Mouse (Mus musculus) embryonic facial prominence, embryonic 10.5 days (tissue): ENCODE measurements around the gene Itga5. TPM values are rescaled to one million over a fixed set of nuclear protein-coding genes. Genes with fewer than 3 reads are reported as not detected.

Source experiments
- DNase-seq: peaks from one replicate; pipeline ENCODE4 v3.0.0-alpha.2; 2017; ENCODE audit warnings: low spot score
- H3K27ac ChIP-seq: fragments of 300-500 bp; sonication (generic); replicated peaks from 2 replicates; pipeline ENCODE4 v1.5.1; 2016; ENCODE audit warnings: mild to moderate bottlenecking
- H3K27me3 ChIP-seq: fragments of 300-500 bp; sonication (generic); replicated peaks from 2 replicates; pipeline ENCODE4 v1.6.1; 2016; ENCODE audit warnings: low read depth, mild to moderate bottlenecking; ENCODE audit not compliant: poor library complexity, severe bottlenecking
- H3K36me3 ChIP-seq: fragments of 300-500 bp; sonication (generic); replicated peaks from 2 replicates; pipeline ENCODE4 v1.6.1; 2016; ENCODE audit warnings: mild to moderate bottlenecking, moderate library complexity
- H3K4me1 ChIP-seq: fragments of 300-500 bp; sonication (generic); 2 replicates; pipeline ENCODE4 v1.6.1; 2016
- H3K4me3 ChIP-seq: fragments of 300-500 bp; sonication (generic); 2 replicates; pipeline ENCODE4 v1.5.1; 2016; ENCODE audit warnings: mild to moderate bottlenecking, moderate library complexity
- H3K9me3 ChIP-seq: fragments of 300-500 bp; sonication (generic); 2 replicates; pipeline ENCODE4 v1.6.1; 2016; ENCODE audit warnings: mild to moderate bottlenecking
- WGBS: fragments of 180-500 bp; shearing (Covaris S2); methylation state at CpG from one replicate; pipeline ENCODE4 v1.1.7; 2016; 5-methylcytosine and 5-hydroxymethylcytosine counted together
- polyA plus RNA-seq: library from polyadenylated mRNA; unstranded; fragments of >200 nt; fragmentation: Nextera tagmentation; extraction: Ambion mirVana; gene quantifications from 2 replicates; pipeline ENCODE4 v1.2.1, GENCODE M21; 2016

Itga5 gene
- polyA plus RNA-seq, 1 experiment from 2014 or later: 29.7 TPM

DNA sequence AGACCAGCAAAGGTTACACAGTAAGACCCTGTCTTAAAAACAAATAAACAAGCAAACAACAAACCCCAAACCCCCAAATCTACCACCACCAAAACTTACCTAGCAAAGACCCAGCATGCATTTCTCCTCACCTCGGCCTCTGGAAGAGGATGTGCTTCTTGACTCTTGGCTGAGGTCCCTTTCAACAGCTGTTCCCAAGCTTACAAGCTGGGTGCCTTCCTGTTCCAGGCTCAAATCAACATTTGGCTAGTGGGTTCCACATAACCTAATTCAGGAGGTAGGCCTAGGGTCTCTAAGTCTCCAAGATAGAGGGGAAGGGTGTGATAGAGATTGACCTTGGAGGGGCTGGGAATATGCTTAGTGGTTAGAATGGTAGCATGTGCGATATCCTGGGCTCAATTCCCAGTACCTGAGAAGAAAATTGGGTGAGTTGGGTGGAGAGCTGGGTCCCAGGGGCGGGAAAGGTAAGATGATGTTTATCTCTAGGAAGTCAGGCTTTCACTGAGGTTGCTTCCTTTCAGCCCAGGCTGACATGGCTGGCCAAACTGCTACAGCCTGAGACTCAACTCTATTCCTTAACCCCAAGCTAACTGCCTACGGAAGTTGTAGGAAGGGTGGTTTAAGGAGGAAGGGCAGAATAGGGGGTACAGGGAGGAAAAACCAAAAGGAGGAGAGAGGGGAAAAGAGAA is 8.7 kb upstream of the Itga5 start:
- Histone ChIP-seq H3K27me3 (no peaks in the 10 kb centered on the region), H3K4me1 (peaks cover 36% of the 10 kb centered on the region), H3K36me3 (no peaks in the 10 kb centered on the region), H3K9me3 (no peaks in the 10 kb centered on the region), H3K4me3 (no peak overlapping the region), H3K27ac (no peak overlapping the region)
- 84% methylated on average over 4 of the region's 4 CpGs for WGBS
- no peak for DNase-seq

DNA sequence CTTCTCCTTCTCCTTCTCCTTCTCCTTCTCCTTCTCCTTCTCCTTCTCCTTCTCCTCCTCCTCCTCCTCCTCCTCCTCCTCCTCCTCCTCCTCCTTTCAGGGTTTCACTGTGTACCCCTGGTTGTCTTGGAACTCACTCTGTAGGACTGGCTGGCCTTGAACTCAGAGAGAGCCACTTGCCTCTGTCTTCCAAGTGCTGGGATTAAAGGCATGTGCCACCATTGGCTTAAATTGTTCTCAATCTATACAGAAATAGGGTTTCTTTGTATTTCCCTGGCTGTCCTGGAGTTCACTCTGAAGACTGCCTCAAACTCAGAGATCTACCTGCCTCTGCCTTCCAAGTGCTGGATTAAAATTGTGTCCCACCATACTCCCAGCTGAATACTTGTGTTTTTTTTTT is 5.9 kb upstream of the Itga5 start:
- H3K36me3 ChIP-seq: no peaks in the 10 kb centered on the region
- H3K27ac ChIP-seq: no peak overlapping the region
- no peaks in the 10 kb centered on the region for H3K9me3 ChIP-seq
- peaks cover 34% of the 10 kb centered on the region for H3K4me1 ChIP-seq
- no peaks in the 10 kb centered on the region for H3K27me3 ChIP-seq
- H3K4me3 ChIP-seq: no peak overlapping the region
- DNase-seq: no peak

DNA sequence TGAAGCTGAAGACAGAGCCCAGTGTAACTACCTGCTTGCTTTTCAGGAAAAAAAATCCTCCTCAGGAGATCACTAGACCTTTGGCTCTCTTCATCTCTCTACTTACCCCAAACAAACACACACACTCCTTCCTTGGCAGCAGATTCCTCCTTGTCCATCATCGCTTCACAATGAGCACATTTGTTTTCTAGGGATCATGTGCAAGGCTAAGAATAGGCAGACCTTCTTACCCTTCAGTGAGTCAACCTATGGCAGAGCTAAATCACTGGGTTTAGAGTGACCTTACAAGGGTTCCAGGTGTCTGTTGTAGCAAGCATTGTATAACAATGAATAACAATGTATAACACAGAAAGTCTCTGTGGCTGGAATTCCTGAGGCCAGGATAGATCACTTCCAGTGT is 5.2 kb upstream of the Itga5 start:
- 73% methylated on average over 1 of the region's 1 CpGs for WGBS
- H3K4me1 ChIP-seq: peaks cover 36% of the 10 kb centered on the region
- no peaks in the 10 kb centered on the region for H3K27me3 ChIP-seq
- no peak overlapping the region for H3K4me3 ChIP-seq
- DNase-seq: no peak
- no peaks in the 10 kb centered on the region for H3K9me3 ChIP-seq
- no peak overlapping the region for H3K27ac ChIP-seq
- H3K36me3 ChIP-seq: no peaks in the 10 kb centered on the region

DNA sequence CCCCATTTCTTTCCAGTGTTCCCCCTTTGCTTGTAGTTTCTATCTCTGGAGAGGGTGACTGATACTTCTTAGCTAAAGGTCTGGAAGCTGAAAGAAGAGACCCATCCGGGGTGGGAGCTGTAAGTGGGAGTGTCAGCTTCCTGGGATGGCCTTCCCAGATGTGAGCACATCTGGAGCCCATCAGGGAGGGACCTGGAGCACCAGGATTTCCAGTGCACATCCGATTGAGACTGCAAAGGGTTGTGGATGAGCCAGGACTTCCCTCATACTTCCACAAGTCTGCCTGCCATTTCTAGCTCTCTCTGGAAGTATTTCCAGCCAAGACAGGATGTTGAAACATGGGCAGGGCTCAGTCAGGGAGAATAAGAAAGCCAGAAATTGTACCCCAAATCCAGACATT is 4.6 kb upstream of the Itga5 start:
- peak; percentile 38 for DNase-seq
- H3K27me3 ChIP-seq: no peaks in the 10 kb centered on the region
- H3K36me3 ChIP-seq: no peaks in the 10 kb centered on the region
- H3K27ac ChIP-seq: 0 out of 2 replicates have a peak overlapping the region, but pooled peaks have one; percentile 19
- no peaks in the 10 kb centered on the region for H3K9me3 ChIP-seq
- 30% methylated on average over 2 of the region's 2 CpGs for WGBS
- no peak overlapping the region for H3K4me3 ChIP-seq
- H3K4me1 ChIP-seq: peaks cover 38% of the 10 kb centered on the region

DNA sequence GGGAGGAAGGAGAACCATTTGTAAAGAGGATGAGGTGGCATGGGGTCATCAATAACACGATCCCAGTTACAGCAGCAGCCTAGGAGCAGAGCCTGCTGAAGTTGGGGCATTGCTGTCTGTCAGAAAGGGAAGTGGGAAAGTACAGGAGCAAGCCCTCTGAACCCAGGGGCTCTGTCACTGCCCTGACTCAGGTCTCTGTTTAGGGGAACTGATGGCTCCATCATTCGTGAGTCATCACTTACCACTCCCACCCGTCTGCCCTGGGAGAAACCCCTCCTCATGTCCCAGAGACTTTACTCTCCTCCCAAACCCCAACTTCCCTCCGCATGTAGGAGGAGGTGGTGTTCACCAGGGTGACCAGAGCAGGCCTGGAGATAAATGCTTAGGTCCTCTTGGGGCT is 3.9 kb upstream of the Itga5 start:
- Histone ChIP-seq H3K4me3 (no peak overlapping the region), H3K9me3 (no peaks in the 10 kb centered on the region)
- DNase-seq: no peak

DNA sequence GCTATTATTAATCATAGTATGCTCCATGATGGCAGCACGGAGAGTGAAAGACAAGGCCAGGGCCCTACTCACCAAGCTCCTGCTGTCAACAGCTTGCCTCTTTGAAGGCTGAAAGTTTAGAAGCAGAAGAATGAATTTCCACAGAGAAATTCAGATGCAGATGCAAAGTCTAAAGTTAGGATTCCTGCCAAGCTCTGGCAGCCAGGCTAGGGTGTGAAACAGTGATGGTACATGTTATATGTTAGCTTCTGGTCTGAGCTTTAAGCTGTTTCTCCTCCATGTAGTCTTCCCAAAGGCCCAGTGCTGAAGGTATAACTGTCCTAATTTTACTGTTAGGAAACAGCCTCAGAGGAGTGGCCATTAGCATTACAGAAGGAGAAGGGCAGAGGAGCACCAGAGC is 2.6 kb upstream of the Itga5 start:
- Histone ChIP-seq H3K4me3 (no peak overlapping the region), H3K27me3 (no peaks in the 10 kb centered on the region), H3K4me1 (peaks cover 56% of the 10 kb centered on the region), H3K27ac (no peak overlapping the region), H3K36me3 (no peaks in the 10 kb centered on the region), H3K9me3 (no peaks in the 10 kb centered on the region)
- DNase-seq: no peak
- WGBS: 86% methylated on average over 1 of the region's 1 CpGs

More for the DNA sequence above, 3.9 kb upstream of the Itga5 start:
- Histone ChIP-seq H3K27ac (no peak overlapping the region), H3K27me3 (no peaks in the 10 kb centered on the region), H3K4me1 (peaks cover 42% of the 10 kb centered on the region), H3K36me3 (no peaks in the 10 kb centered on the region)
- WGBS: 57% methylated on average over 4 of the region's 4 CpGs

DNA sequence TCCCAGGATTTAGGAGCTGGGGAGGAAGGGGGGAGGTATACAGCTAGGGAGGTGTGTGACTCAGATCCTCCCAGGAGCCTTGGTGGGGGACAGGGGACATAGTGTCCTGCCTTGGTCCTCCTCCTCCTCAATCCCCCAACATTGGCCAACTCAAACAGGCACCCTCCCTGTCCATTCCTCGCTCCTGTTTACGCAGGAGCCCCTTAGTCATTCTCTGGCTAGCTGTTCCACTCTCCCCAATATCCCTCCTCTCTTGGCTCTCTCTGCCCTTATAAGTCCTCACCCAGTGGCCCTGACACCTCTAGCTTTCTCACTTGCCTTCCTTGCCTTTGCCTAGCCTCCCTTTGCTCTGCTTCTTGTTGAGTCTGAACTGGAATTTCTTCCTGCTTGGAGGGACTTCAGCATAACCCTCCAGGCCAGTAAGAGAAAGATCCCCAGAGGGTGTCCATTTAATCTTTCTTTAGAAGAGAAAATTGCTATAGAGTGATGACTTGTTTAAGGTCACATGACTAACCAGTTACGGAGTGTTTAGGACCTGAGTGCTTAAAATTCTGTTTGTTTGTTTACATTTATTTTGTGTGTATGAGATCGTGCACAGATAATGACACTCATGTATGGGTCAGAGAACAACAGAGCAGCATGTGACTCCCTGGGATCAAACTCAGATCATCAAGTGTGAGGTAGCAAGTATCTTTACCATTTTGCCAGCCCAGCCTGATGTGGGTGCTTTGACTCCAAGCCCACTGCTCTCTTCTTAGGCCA is 1.8 kb upstream of the Itga5 start:
- DNase-seq: no peak
- Histone ChIP-seq H3K4me1 (peaks cover 57% of the 10 kb centered on the region), H3K9me3 (no peaks in the 10 kb centered on the region), H3K27me3 (no peaks in the 10 kb centered on the region), H3K4me3 (no peak overlapping the region), H3K36me3 (no peaks in the 10 kb centered on the region), H3K27ac (no peak overlapping the region)
- WGBS: 75% methylated on average over 4 of the region's 4 CpGs

DNA sequence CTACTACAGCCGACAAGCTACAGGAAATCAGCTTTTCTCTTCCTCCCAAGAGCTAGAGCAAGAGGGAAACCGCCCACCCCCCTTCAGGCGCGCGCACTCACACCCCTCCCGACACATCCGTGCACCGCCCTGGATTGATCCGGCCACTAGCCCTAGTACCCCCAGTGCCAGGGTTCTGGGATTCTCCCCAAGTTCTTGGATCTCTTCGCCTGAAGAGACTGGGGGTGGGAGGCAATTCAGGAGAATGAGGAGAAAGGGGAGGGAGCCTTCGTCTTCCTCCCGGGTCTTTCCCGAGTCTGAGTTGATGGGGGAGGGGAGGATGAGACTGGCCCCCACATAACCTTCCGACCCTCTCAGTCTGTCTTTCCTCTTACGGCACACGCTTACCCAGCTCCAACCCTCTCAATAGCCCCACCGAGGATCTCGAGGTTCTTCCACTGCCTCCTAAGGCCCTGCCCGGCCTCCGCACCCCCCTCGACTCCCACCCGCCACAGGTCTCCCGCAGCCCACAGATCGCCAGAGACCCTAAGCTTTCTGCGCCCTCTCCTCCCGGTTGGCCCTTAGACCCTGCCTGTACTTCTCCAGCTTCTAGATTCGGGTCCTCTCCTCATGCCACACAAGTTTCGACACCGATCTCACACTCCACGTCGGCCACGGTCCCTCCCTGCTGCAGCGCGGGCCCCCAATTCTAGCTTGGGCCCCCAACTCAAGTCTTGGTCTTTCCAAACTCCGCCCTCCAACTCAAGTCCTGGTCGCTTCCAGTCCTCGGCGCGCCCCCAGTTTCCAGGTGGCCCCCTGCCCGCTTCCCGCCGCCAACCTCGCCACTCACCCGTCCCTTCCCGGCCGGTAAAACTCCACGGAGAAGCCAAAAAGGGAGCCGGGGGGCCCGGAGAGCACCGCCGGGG is 840 bp downstream of the Itga5 start:
- Histone ChIP-seq H3K27me3 (no peaks in the 10 kb centered on the region), H3K4me1 (peaks cover 51% of the 10 kb centered on the region), H3K9me3 (no peaks in the 10 kb centered on the region), H3K36me3 (no peaks in the 10 kb centered on the region), H3K4me3 (peak overlapping the region; percentile 75), H3K27ac (peak overlapping the region; percentile 93)
- DNase-seq: peak; percentile 74
- WGBS: under 1% methylated on average over 51 of the region's 51 CpGs

DNA sequence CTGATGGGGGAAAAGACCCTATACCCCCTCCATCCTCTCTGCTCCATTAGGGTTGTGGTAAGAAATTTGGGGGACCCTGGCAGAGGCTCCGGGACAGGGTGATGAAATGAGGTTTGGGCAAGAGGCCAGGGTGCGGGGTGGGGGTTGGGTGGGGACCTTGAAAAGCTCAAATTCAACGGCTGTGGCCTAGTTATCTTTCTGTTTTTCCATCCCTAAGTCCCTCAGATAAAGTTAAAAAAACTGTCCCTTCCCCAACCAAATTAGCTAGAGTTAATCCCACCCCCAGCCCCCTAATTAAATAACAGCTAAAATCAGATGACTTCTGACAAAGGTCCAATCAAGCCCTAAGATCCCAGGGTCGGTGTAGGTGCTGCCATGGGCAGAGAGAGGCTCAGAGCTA is 1.8 kb downstream of the Itga5 start:
- 49% methylated on average over 4 of the region's 4 CpGs for WGBS
- DNase-seq: no peak
- no peaks in the 10 kb centered on the region for H3K9me3 ChIP-seq
- peak overlapping the region; percentile 75 for H3K4me3 ChIP-seq
- H3K27ac ChIP-seq: peak overlapping the region; percentile 93; the same call in 1 of the 2 replicates
- no peaks in the 10 kb centered on the region for H3K27me3 ChIP-seq
- no peaks in the 10 kb centered on the region for H3K36me3 ChIP-seq
- peaks cover 46% of the 10 kb centered on the region for H3K4me1 ChIP-seq

DNA sequence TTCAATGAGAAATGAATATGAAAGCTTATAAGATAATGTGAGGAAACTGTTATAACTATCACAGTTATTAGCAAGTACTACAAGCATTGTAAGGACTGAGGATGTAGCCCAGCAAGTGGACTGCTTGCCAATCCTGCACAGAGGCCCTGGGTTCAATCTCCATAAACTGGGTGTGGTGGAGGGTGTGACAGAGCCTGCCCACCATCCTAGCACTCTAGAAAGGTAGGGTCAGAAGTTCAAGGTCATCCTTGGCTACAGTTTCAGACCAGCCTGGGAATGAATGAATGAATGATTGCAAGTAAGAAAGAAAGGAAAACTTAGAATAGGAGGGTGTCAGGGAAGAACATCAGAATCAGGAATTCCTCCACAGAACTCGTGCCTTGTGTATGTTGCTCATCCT is 2.8 kb downstream of the Itga5 start:
- Histone ChIP-seq H3K27ac (no peak overlapping the region), H3K27me3 (no peaks in the 10 kb centered on the region), H3K9me3 (no peaks in the 10 kb centered on the region), H3K4me3 (no peak overlapping the region), H3K36me3 (no peaks in the 10 kb centered on the region), H3K4me1 (peaks cover 56% of the 10 kb centered on the region)
- WGBS: 57% methylated on average over 1 of the region's 1 CpGs
- DNase-seq: no peak

DNA sequence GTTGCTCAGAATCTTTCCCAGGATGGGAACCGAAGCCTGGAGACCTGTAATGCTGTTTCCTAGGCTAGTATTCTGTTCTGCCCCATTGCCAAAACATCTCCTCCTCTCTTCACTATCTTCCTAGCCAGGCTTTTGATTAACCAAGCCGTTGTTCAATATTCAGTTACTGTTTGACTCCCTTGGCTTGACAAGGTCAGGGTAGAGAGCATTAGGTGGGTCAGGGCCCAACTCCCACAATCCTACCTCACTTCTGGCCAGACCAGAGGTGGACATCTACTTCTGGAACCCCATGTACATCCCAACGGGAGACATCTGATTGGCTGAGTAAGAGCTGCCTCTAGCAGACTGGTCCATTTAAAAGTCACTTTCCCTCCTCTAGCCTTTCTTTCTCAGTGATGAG is 3.6 kb downstream of the Itga5 start:
- WGBS: 91% methylated on average over 3 of the region's 3 CpGs
- H3K4me1 ChIP-seq: peaks cover 59% of the 10 kb centered on the region
- no peak for DNase-seq
- H3K36me3 ChIP-seq: no peaks in the 10 kb centered on the region
- no peaks in the 10 kb centered on the region for H3K27me3 ChIP-seq
- no peak overlapping the region for H3K4me3 ChIP-seq
- H3K27ac ChIP-seq: no peak overlapping the region
- no peaks in the 10 kb centered on the region for H3K9me3 ChIP-seq

DNA sequence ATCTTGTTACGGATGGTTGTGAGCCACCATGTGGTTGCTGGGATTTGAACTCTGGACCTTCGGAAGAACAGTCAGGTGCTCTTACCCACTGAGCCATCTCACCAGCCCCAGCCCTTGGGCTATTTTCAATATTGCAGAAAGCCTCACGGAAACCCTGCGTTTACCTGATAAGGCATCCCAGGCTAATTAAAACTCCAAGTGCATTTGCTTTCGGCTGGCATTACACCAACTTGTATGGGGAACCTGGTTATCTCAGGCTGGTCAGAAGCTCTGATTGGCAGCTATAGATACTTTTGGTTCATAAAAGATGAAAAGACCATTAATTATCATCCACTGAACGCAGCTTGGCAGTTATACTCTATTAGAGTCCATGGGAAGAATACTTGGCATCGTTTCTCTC is 4.2 kb downstream of the Itga5 start:
- no peak overlapping the region for H3K4me3 ChIP-seq
- 90% methylated on average over 7 of the region's 7 CpGs for WGBS
- peaks cover 56% of the 10 kb centered on the region for H3K4me1 ChIP-seq
- DNase-seq: no peak
- H3K36me3 ChIP-seq: peaks cover 5% of the 10 kb centered on the region
- H3K9me3 ChIP-seq: no peaks in the 10 kb centered on the region
- no peaks in the 10 kb centered on the region for H3K27me3 ChIP-seq
- H3K27ac ChIP-seq: no peak overlapping the region
